Mouse (Mus musculus): ENCODE measurements around the gene Txk.

DNA sequence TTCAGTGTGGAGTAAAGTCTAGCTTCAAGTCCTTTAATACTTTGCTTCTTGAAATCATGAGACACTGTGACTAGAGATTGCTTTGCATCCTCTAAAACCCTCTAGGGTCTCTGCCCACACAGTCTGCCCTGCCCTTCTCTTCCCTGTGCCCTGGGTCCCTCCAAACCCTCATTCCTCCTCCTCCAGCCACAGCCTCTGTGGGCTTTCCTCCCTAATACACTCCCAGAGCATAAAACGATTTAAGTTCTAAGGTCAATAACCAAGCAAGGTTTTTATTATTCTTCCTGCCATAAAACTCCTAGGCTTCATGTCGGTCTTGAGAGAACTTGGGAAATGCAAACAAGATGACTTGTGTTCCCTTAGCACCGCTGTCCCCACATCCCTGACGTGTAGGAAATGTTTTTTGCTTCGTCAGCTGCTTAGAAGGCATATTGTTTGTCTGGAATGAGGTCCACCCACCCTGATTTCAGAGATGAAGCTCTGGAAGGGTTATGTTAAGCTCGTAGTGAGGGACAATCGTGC is 96.2 kb downstream of the Txk start:
- no peak for TF ChIP-seq MEF2A (IDR thresholded peaks at IDR 0.05; ENCODE audit: extremely low read depth, insufficient replicate concordance, low read depth, low read length, poor library complexity, severe bottlenecking)
- TF ChIP-seq CTCF (IDR thresholded peaks at IDR 0.05 in 2 of 3, conservative IDR thresholded peaks at IDR 0.05 in 1 of 3; ENCODE audit: control insufficient read depth in 1 of 3, insufficient read depth in 1 of 3, low read depth in 2 of 3, low read length in 3 of 3, poor library complexity in 1 of 3, severe bottlenecking in 1 of 3) = no peak
- no peak for TF ChIP-seq JUND (IDR thresholded peaks at IDR 0.05; ENCODE audit: low read depth, low read length)
- TF ChIP-seq MAFK (IDR thresholded peaks at IDR 0.05; ENCODE audit: borderline replicate concordance, low read depth, low read length) = no peak
- TF ChIP-seq UBTF (IDR thresholded peaks at IDR 0.05; ENCODE audit: borderline replicate concordance, insufficient read depth, low read depth, low read length) = no peak
- no peak for TF ChIP-seq GABPA (IDR thresholded peaks at IDR 0.05; ENCODE audit: low read depth, low read length)
- TF ChIP-seq E2F4 (IDR thresholded peaks at IDR 0.05; ENCODE audit: borderline replicate concordance, low read depth, low read length) = no peak
- TF ChIP-seq KAT2A (conservative IDR thresholded peaks at IDR 0.05; ENCODE audit: low read depth, low read length) = no peak
- no peak for TF ChIP-seq GATA1 (IDR thresholded peaks at IDR 0.05; ENCODE audit: low read depth, low read length)
- TF ChIP-seq TCF12 (IDR thresholded peaks at IDR 0.05; ENCODE audit: low read depth, low read length) = no peak
- TF ChIP-seq MAZ (IDR thresholded peaks at IDR 0.05; ENCODE audit: low read depth, low read length) = no peak
- TF ChIP-seq POLR2A (IDR thresholded peaks at IDR 0.05; ENCODE audit: control insufficient read depth in 1 of 2, insufficient read depth in 1 of 2, low read depth in 1 of 2, low read length in 2 of 2, poor library complexity in 1 of 2) = no peak
